Mouse (Mus musculus): Measurements from ENCODE around the gene Gm6882. TPM values are rescaled to one million over a fixed set of nuclear protein-coding genes. Genes with fewer than 3 reads are reported as not detected.

Gene Gm6882
- not detected for polyA plus RNA-seq (2017; shearing (Covaris generic))

GRCm38 (mm10) chr7:21432645-21433044 lies at the start of gene Gm6882:
Gm6882 (minus strand) TSS chr7:21432745.

Other genes starting within 250 kb of the Gm6882 start
- not detected for gene Gm5157, start 242.3 kb downstream of the Gm6882 start, polyA plus RNA-seq (2017; shearing (Covaris generic))
- gene Vmn1r124, start 172.1 kb downstream of the Gm6882 start, polyA plus RNA-seq (2017; shearing (Covaris generic)) = not detected
- gene Vmn1r125, start 160.6 kb downstream of the Gm6882 start, polyA plus RNA-seq (2017; shearing (Covaris generic)) = not detected
- gene Vmn1r126, start 131.3 kb downstream of the Gm6882 start, polyA plus RNA-seq (2017; shearing (Covaris generic)) = 0.41 TPM
- not detected for gene Vmn1r127, start 112.9 kb downstream of the Gm6882 start, polyA plus RNA-seq (2017; shearing (Covaris generic))
- gene Vmn1r128, start 83.4 kb downstream of the Gm6882 start, polyA plus RNA-seq (2017; shearing (Covaris generic)) = not detected
- gene Vmn1r129, start 71.5 kb downstream of the Gm6882 start, polyA plus RNA-seq (2017; shearing (Covaris generic)) = not detected
- gene Vmn1r130, start 79.0 kb upstream of the Gm6882 start, polyA plus RNA-seq (2017; shearing (Covaris generic)) = not detected
- not detected for gene Vmn1r131, start 113.3 kb upstream of the Gm6882 start, polyA plus RNA-seq (2017; shearing (Covaris generic))
- not detected for gene Vmn1r132, start 181.3 kb upstream of the Gm6882 start, polyA plus RNA-seq (2017; shearing (Covaris generic))

Measured in naive thymus-derived CD4-positive, alpha-beta T cell, adult 5 months (primary cell).